8 mouse cellular contexts compared by ENCODE assay signal in the genomic region with DNA sequence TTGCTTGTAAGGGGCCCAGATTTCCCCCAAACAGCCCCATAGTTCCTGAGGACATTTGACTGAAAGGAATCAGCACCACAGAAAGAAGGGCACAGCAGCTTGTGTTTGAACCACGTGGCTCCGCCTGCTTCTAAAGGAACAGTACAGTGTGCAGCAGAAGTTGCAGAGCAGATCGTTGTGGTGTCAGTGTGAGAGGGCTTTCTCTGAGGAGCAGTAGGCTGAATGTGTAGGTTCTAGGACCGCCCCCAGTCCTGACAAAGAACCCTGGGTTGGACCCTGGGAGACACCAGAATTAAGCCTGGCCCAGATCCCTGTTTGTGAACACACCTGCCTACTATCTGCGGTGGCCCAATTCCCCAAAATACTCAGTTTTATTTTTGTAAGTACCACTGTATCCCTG. TPM values are rescaled to one million over a fixed set of nuclear protein-coding genes. Genes with fewer than 3 reads are reported as not detected.
A peak's percentile ranks its signal among the peaks of the same experiment; 100 is the strongest.
DNase-seq lines count a peak whose midpoint lies in the region; ATAC-seq lines count a peak whose summit lies in the region.

No protein-coding gene starts in this region.

- peak overlapping the region; percentile 92 for H3K9ac ChIP-seq in lung, embryonic 16.5 days (ENCODE audit: low read length)
- 0 out of 2 replicates have a peak overlapping the region, but pooled peaks have one; percentile 15 for H3K9ac ChIP-seq in embryonic facial prominence, embryonic 15.5 days
- H3K9ac ChIP-seq in neural tube, embryonic 15.5 days (replicated peaks), result no peak overlapping the region

- H3K4me2 ChIP-seq in lung, embryonic 16.5 days (ENCODE audit: low read depth, low read length), result peak overlapping the region; percentile 96
- peak overlapping the region; percentile 89 for H3K4me2 ChIP-seq in embryonic facial prominence, embryonic 15.5 days (replicated peaks)
- 0 out of 2 replicates have a peak overlapping the region, but pooled peaks have one; percentile 77 for H3K4me2 ChIP-seq in neural tube, embryonic 15.5 days

- H3K4me3 ChIP-seq in lung, embryonic 16.5 days (ENCODE audit: low read length), result no peak overlapping the region; the same call in 1 of the 2 replicates
- H3K4me3 ChIP-seq in embryonic facial prominence, embryonic 15.5 days (replicated peaks), result peak overlapping the region; percentile 79
- H3K4me3 ChIP-seq in neural tube, embryonic 15.5 days (replicated peaks), result no peak overlapping the region

- H3K36me3 ChIP-seq in lung, embryonic 16.5 days (ENCODE audit: control insufficient read depth, insufficient read depth, low read length), result peaks cover 11% of the 10 kb centered on the region
- H3K36me3 ChIP-seq in embryonic facial prominence, embryonic 15.5 days, result peaks cover 16% of the 10 kb centered on the region
- H3K36me3 ChIP-seq in neural tube, embryonic 15.5 days, result peaks cover 26% of the 10 kb centered on the region

- H3K9me3 ChIP-seq in lung, embryonic 16.5 days (ENCODE audit: control insufficient read depth, low read length), result no peaks in the 10 kb centered on the region
- no peaks in the 10 kb centered on the region for H3K9me3 ChIP-seq in embryonic facial prominence, embryonic 15.5 days (replicated peaks)
- H3K9me3 ChIP-seq in neural tube, embryonic 15.5 days (replicated peaks), result no peaks in the 10 kb centered on the region

- no peaks in the 10 kb centered on the region for H3K27me3 ChIP-seq in lung, embryonic 16.5 days (ENCODE audit: control insufficient read depth, insufficient read depth, low read depth, low read length)
- H3K27me3 ChIP-seq in embryonic facial prominence, embryonic 15.5 days, result no peaks in the 10 kb centered on the region
- no peaks in the 10 kb centered on the region for H3K27me3 ChIP-seq in neural tube, embryonic 15.5 days (replicated peaks)

- 65% methylated on average over 5 of the region's 5 CpGs for WGBS in lung, embryonic 16.5 days
- 62% methylated on average over 5 of the region's 5 CpGs for WGBS in embryonic facial prominence, embryonic 15.5 days
- 74% methylated on average over 5 of the region's 5 CpGs for WGBS in neural tube, embryonic 15.5 days

- H3K4me1 ChIP-seq in lung, embryonic 16.5 days (replicated peaks; ENCODE audit: control insufficient read depth, insufficient read depth, low read length), result peaks cover 18% of the 10 kb centered on the region
- peaks cover 44% of the 10 kb centered on the region for H3K4me1 ChIP-seq in embryonic facial prominence, embryonic 15.5 days
- peaks cover 41% of the 10 kb centered on the region for H3K4me1 ChIP-seq in neural tube, embryonic 15.5 days

- no peak overlapping the region for H3K27ac ChIP-seq in lung, embryonic 16.5 days (ENCODE audit: low read length)
- H3K27ac ChIP-seq in embryonic facial prominence, embryonic 15.5 days (replicated peaks), result peak overlapping the region; percentile 95; the same call in 1 of the 2 replicates
- no peak overlapping the region for H3K27ac ChIP-seq in neural tube, embryonic 15.5 days (replicated peaks)

- no peak for ATAC-seq in lung, embryonic 16.5 days (ENCODE audit: low read depth)
- ATAC-seq in embryonic facial prominence, embryonic 15.5 days (ENCODE audit: insufficient number of reproducible peaks, low FRiP score, low TSS enrichment, low read depth), result no peak
- no peak for ATAC-seq in neural tube, embryonic 15.5 days (ENCODE audit: low FRiP score)

- DNase-seq in frontal cortex, adult 2 months (ENCODE audit: extremely low spot score in 1 of 2, low spot score in 1 of 2), result peak; percentile 58 to 61
- no peak for DNase-seq in frontal cortex, postnatal 25 days (ENCODE audit: low spot score in 2 of 2)
- no peak for DNase-seq in lung, postnatal 4 days
- DNase-seq in T-cell, adult 2 months (ENCODE audit: low spot score), result no peak
- DNase-seq in spleen, postnatal 14 days (ENCODE audit: low spot score in 2 of 2), result no peak

RNA-seq across cellular contexts. Expression of a gene that starts 1.6 kb away (rescaled TPM):
- 19.9 and 20.6 TPM in 2 replicates for polyA plus RNA-seq in frontal cortex, adult 2 months (2012; rRNA removed)
- polyA plus RNA-seq in lung, embryonic 16.5 days (2015; fragmentation: Nextera tagmentation; extraction: Ambion mirVana), result 29.1 and 32.7 TPM in 2 replicates
- polyA plus RNA-seq in embryonic facial prominence, embryonic 15.5 days (2015; fragmentation: Nextera tagmentation; extraction: Ambion mirVana), result 27.6 and 28.1 TPM in 2 replicates
- polyA plus RNA-seq in neural tube, embryonic 15.5 days (2015; fragmentation: Nextera tagmentation; extraction: Ambion mirVana), result 8.6 and 13.5 TPM in 2 replicates

RNA-seq across cellular contexts. Expression of a gene that starts 5.2 kb away (rescaled TPM):
- 20.2 and 21.8 TPM in 2 replicates for polyA plus RNA-seq in frontal cortex, adult 2 months (2012; rRNA removed)
- 13.8 and 18.1 TPM in 2 replicates for polyA plus RNA-seq in lung, embryonic 16.5 days (2015; fragmentation: Nextera tagmentation; extraction: Ambion mirVana)
- 26.3 and 27.0 TPM in 2 replicates for polyA plus RNA-seq in embryonic facial prominence, embryonic 15.5 days (2015; fragmentation: Nextera tagmentation; extraction: Ambion mirVana)
- 17.8 and 19.5 TPM in 2 replicates for polyA plus RNA-seq in neural tube, embryonic 15.5 days (2015; fragmentation: Nextera tagmentation; extraction: Ambion mirVana)

RNA-seq across cellular contexts. Expression of a gene that starts 14.1 kb away (rescaled TPM):
- 0.06 TPM in 1 of 2 replicates, not detected in the other for polyA plus RNA-seq in frontal cortex, adult 2 months (2012; rRNA removed)
- not detected in 2 replicates for polyA plus RNA-seq in lung, embryonic 16.5 days (2015; fragmentation: Nextera tagmentation; extraction: Ambion mirVana)
- not detected in 2 replicates for polyA plus RNA-seq in embryonic facial prominence, embryonic 15.5 days (2015; fragmentation: Nextera tagmentation; extraction: Ambion mirVana)
- polyA plus RNA-seq in neural tube, embryonic 15.5 days (2015; fragmentation: Nextera tagmentation; extraction: Ambion mirVana), result not detected in 2 replicates

RNA-seq across cellular contexts. Expression of a gene that starts 26.9 kb away (rescaled TPM):
- polyA plus RNA-seq in frontal cortex, adult 2 months (2012; rRNA removed), result 58.3 and 62.6 TPM in 2 replicates
- polyA plus RNA-seq in lung, embryonic 16.5 days (2015; fragmentation: Nextera tagmentation; extraction: Ambion mirVana), result 3.1 and 3.8 TPM in 2 replicates
- 5.2 and 5.7 TPM in 2 replicates for polyA plus RNA-seq in embryonic facial prominence, embryonic 15.5 days (2015; fragmentation: Nextera tagmentation; extraction: Ambion mirVana)
- polyA plus RNA-seq in neural tube, embryonic 15.5 days (2015; fragmentation: Nextera tagmentation; extraction: Ambion mirVana), result 6.9 and 8.7 TPM in 2 replicates

RNA-seq across cellular contexts. Expression of a gene that starts 29.1 kb away (rescaled TPM):
- polyA plus RNA-seq in frontal cortex, adult 2 months (2012; rRNA removed), result 15.7 and 17.3 TPM in 2 replicates
- 27.5 and 32.1 TPM in 2 replicates for polyA plus RNA-seq in lung, embryonic 16.5 days (2015; fragmentation: Nextera tagmentation; extraction: Ambion mirVana)
- polyA plus RNA-seq in embryonic facial prominence, embryonic 15.5 days (2015; fragmentation: Nextera tagmentation; extraction: Ambion mirVana), result 24.8 and 25.2 TPM in 2 replicates
- 9.8 and 11.6 TPM in 2 replicates for polyA plus RNA-seq in neural tube, embryonic 15.5 days (2015; fragmentation: Nextera tagmentation; extraction: Ambion mirVana)

Comparison
In these comparisons a context has a peak if more than half of its experiments do, and no peak if none do; other contexts are left out.
1. DNase-seq: peak in frontal cortex, adult 2 months (2 of 2); none in frontal cortex, postnatal 25 days (0 of 2), lung, postnatal 4 days (0 of 2), T-cell, adult 2 months (single experiment) and spleen, postnatal 14 days (0 of 2).
2. Peak in every context shown above with its lines, with median percentiles within 50 percentile points of each other: H3K4me2 ChIP-seq.